Mouse (Mus musculus) hindbrain, embryonic 16.5 days (tissue): ENCODE results near the gene Frmd4b. TPM values are rescaled to one million over a fixed set of nuclear protein-coding genes. Genes with fewer than 3 reads are reported as not detected.

Source experiments
- ATAC-seq: fragments of 200-750 bp; cut with Nextera tagmentation; 2 replicates; pipeline ENCODE4 v1.8.0; 2017; ENCODE audit warnings: moderate TSS enrichment, moderate library complexity
- H3K27ac ChIP-seq: fragments of 300-500 bp; sonication (generic); 2 replicates; pipeline ENCODE4 v1.5.1; 2014; ENCODE audit warnings: low read depth, mild to moderate bottlenecking, control low read depth, low read length, moderate library complexity
- H3K27me3 ChIP-seq: fragments of 300-500 bp; sonication (generic); replicated peaks from 2 replicates; pipeline ENCODE4 v1.6.1; 2014; ENCODE audit warnings: low read length; ENCODE audit not compliant: control insufficient read depth, insufficient read depth
- H3K36me3 ChIP-seq: fragments of 300-500 bp; sonication (generic); 2 replicates; pipeline ENCODE4 v1.6.1; 2014; ENCODE audit warnings: mild to moderate bottlenecking, low read length, moderate library complexity, mixed read lengths; ENCODE audit not compliant: control insufficient read depth, insufficient read depth
- H3K4me1 ChIP-seq: fragments of 300-500 bp; sonication (generic); 2 replicates; pipeline ENCODE4 v1.6.1; 2014; ENCODE audit warnings: low read depth, low read length; ENCODE audit not compliant: control insufficient read depth, insufficient read depth
- H3K4me2 ChIP-seq: fragments of 300-500 bp; sonication (generic); 2 replicates; pipeline ENCODE4 v1.6.1; 2014; ENCODE audit warnings: mild to moderate bottlenecking, low read length, control low read depth, moderate library complexity
- H3K4me3 ChIP-seq: fragments of 300-500 bp; sonication (generic); 2 replicates; pipeline ENCODE4 v1.5.1; 2014; ENCODE audit warnings: mild to moderate bottlenecking, low read length, control low read depth, moderate library complexity
- H3K9ac ChIP-seq: fragments of 300-500 bp; sonication (generic); 2 replicates; pipeline ENCODE4 v1.6.1; 2014; ENCODE audit warnings: low read depth, mild to moderate bottlenecking, control low read depth, low read length, moderate library complexity
- H3K9me3 ChIP-seq: fragments of 300-500 bp; sonication (generic); 2 replicates; pipeline ENCODE4 v1.6.1; 2014; ENCODE audit warnings: mild to moderate bottlenecking, low read length, moderate library complexity; ENCODE audit not compliant: control insufficient read depth
- WGBS: fragments of 180-500 bp; shearing (Covaris S2); extraction: QIAGEN DNeasy Blood & Tissue Kit; methylation state at CpG from one replicate; pipeline ENCODE4 v1.1.7; 2014; 5-methylcytosine and 5-hydroxymethylcytosine counted together
- polyA plus RNA-seq: library from polyadenylated mRNA; unstranded; fragments of >200 nt; fragmentation: Nextera tagmentation; extraction: Ambion mirVana; gene quantifications from 2 replicates; pipeline ENCODE4 v1.2.1, GENCODE M21; 2015

The Frmd4b gene
- polyA plus RNA-seq, 1 experiment from 2014 or later: 15.8 TPM

DNA sequence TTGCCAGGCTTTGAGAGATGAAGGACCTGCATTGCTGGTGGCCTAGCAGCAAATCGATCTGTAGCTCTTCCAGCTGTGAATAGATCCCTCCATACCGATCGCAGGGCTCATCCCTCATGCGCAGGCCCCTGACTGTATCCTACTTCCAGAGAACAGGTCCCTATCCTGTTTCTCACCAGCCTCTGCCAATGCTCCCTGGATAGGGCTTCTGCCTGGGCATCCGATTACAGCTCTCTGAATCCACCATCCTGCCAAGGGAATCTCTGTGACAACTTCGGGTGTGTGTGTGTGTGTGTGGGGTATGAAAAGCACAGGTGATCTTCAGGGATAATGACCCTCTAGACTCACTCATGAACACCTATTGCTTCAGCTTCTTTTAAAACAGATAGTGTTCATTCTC, 216.9 kb downstream of the Frmd4b start:
- H3K9me3 ChIP-seq: no peaks in the 10 kb centered on the region
- H3K27me3 ChIP-seq: no peaks in the 10 kb centered on the region
- no peaks in the 10 kb centered on the region for H3K36me3 ChIP-seq
- H3K27ac ChIP-seq: no peak overlapping the region
- H3K4me2 ChIP-seq: no peak overlapping the region
- peaks cover 5% of the 10 kb centered on the region for H3K4me1 ChIP-seq
- H3K9ac ChIP-seq: no peak overlapping the region
- no peak for ATAC-seq
- H3K4me3 ChIP-seq: no peak overlapping the region
- WGBS: 92% methylated on average over 6 of the region's 6 CpGs

- Histone ChIP-seq H3K36me3 (no peaks in the 10 kb centered on the region), H3K4me1 (peaks cover 10% of the 10 kb centered on the region), H3K9me3 (no peaks in the 10 kb centered on the region), H3K9ac (no peak overlapping the region), H3K4me3 (no peak overlapping the region), H3K27me3 (no peaks in the 10 kb centered on the region), H3K4me2 (no peak overlapping the region), H3K27ac (no peak overlapping the region)
- no peak for ATAC-seq
- 72% methylated on average over 4 of the region's 4 CpGs for WGBS
These were observed 219.4 kb downstream of the Frmd4b start for GRCm38 (mm10) chr6:97397935-97398334.

- H3K9me3 ChIP-seq: no peaks in the 10 kb centered on the region
- H3K27me3 ChIP-seq: no peaks in the 10 kb centered on the region
- H3K4me3 ChIP-seq: no peak overlapping the region
- no peaks in the 10 kb centered on the region for H3K36me3 ChIP-seq
- WGBS: 41% methylated on average over 3 of the region's 3 CpGs
- H3K4me2 ChIP-seq: no peak overlapping the region
- H3K4me1 ChIP-seq: peaks cover 10% of the 10 kb centered on the region
- ATAC-seq: no peak; the same call in 1 of the 2 replicates
- H3K27ac ChIP-seq: no peak overlapping the region
- H3K9ac ChIP-seq: no peak overlapping the region
These were observed 220.4 kb downstream of the Frmd4b start for GRCm38 (mm10) chr6:97396957-97397354.

GRCm38 (mm10) chr6:97396351-97396956, 220.9 kb downstream of the Frmd4b start:
- no peak overlapping the region for H3K9ac ChIP-seq
- no peaks in the 10 kb centered on the region for H3K36me3 ChIP-seq
- H3K4me2 ChIP-seq: no peak overlapping the region
- ATAC-seq: peak; percentile 73
- H3K27me3 ChIP-seq: no peaks in the 10 kb centered on the region
- peaks cover 10% of the 10 kb centered on the region for H3K4me1 ChIP-seq
- 15% methylated on average over 9 of the region's 9 CpGs for WGBS
- H3K27ac ChIP-seq: peak overlapping the region; percentile 31; the same call in 1 of the 2 replicates
- no peaks in the 10 kb centered on the region for H3K9me3 ChIP-seq
- no peak overlapping the region for H3K4me3 ChIP-seq

DNA sequence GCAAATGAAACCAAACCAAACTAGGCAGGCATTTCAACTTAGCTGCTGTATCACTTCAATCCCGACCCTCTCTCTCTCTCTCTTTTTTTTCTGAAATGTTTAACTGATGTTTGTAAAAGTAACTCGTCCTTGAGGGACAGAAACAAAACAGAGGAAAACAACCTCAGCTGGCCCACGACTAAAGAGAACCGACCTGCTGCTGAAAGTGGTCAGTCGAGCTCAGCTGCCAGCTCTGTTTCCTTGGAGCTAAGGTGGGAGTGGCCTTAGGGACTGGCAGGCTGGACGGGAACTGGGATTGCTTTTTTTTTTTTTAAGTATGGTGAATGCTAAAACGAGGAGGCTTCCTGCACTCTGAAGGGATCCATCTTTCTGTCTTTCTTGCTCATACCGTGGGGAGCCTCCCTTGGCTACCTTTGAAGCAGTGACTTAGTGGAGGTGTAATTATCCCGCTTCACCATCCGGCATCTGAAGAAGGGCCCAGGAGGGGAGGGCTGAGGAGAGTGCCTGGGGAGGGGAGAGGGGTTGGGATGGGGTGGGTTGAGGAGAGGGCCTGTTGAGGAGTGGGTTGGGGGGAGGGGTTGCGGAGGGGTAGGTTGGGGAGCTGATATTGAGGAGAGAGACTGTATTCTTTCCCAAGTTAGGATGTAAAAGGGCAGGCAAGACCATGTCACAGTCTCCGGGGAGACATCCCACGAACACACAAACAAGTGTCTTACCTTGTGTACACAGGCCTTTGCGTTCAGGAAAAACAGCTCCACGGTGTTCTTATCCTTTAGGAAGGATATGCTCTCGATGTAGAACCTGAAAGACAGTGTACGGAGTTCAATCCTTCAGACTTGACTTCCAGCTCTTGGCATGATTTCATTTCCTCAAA, 221.6 kb downstream of the Frmd4b start:
- peak; percentile 71; the same call in 1 of the 2 replicates for ATAC-seq
- H3K4me2 ChIP-seq: no peak overlapping the region
- H3K27me3 ChIP-seq: no peaks in the 10 kb centered on the region
- H3K36me3 ChIP-seq: no peaks in the 10 kb centered on the region
- H3K9me3 ChIP-seq: no peaks in the 10 kb centered on the region
- peak overlapping the region; percentile 25; the same call in 1 of the 2 replicates for H3K27ac ChIP-seq
- no peak overlapping the region for H3K9ac ChIP-seq
- H3K4me1 ChIP-seq: peaks cover 10% of the 10 kb centered on the region
- no peak overlapping the region for H3K4me3 ChIP-seq
- 13% methylated on average over 17 of the region's 17 CpGs for WGBS

DNA sequence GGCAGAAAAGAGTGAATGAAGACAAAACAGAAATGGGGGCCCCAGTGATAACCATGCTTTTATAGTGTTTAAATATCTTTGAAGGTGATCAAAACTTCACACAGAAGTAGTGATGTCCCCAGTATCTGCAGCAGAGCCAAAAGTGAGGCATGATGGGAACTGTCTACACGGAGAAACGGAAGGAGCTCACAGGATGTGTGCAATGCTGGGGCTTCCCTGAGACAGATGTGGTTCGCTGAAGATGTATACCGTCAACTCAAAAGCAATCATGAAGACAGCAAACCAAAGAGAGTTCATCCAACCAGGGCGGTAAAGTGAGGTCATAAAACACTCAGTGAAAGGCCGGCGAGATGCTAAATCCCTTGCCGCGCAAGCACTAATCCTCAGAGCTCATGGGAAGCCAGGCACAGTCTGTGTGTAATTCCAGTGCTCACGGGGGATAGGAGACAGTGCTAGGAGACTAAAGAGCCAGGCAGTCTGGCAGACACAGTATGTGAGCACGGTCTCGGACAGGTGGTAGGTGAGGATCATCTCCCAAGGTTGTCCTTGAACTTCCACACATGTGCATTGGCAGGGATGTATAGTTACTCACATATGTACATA, 222.8 kb downstream of the Frmd4b start:
- Histone ChIP-seq H3K36me3 (no peaks in the 10 kb centered on the region), H3K9me3 (no peaks in the 10 kb centered on the region), H3K4me3 (no peak overlapping the region), H3K27ac (no peak overlapping the region), H3K27me3 (no peaks in the 10 kb centered on the region), H3K4me1 (peaks cover 10% of the 10 kb centered on the region), H3K4me2 (no peak overlapping the region), H3K9ac (no peak overlapping the region)
- ATAC-seq: 0 out of 2 replicates have a peak, but pooled peaks have one; percentile 16
- WGBS: 41% methylated on average over 12 of the region's 12 CpGs

GRCm38 (mm10) chr6:97392912-97393311, 224.4 kb downstream of the Frmd4b start:
- Histone ChIP-seq H3K4me1 (peaks cover 10% of the 10 kb centered on the region), H3K4me3 (no peak overlapping the region), H3K27ac (no peak overlapping the region), H3K27me3 (no peaks in the 10 kb centered on the region), H3K4me2 (no peak overlapping the region), H3K9ac (no peak overlapping the region), H3K36me3 (no peaks in the 10 kb centered on the region), H3K9me3 (no peaks in the 10 kb centered on the region)
- 75% methylated on average over 3 of the region's 3 CpGs for WGBS
- ATAC-seq: no peak

DNA sequence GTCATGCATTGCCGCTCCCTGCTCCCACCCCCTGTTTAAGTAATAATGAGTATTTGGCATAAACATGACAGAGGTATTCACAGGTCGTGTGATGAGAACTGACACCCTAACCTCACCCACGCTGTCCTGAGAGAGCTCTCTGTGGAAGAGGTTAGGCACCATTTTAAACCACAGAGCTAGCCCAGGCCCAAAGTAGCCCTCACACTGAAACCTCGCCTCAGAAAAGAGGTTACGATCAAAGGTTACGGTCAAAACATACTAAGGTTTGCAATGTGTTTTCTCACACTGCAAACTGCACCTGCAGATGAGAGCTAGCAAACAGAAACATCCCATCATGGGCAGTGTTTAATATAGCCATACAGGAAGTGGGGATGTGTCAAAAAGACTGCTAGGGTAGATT, 230.0 kb downstream of the Frmd4b start:
- no peaks in the 10 kb centered on the region for H3K9me3 ChIP-seq
- no peak for ATAC-seq
- WGBS: 87% methylated on average over 6 of the region's 6 CpGs
- H3K4me2 ChIP-seq: no peak overlapping the region
- H3K4me3 ChIP-seq: no peak overlapping the region
- H3K36me3 ChIP-seq: no peaks in the 10 kb centered on the region
- H3K27ac ChIP-seq: no peak overlapping the region
- H3K9ac ChIP-seq: no peak overlapping the region
- H3K27me3 ChIP-seq: no peaks in the 10 kb centered on the region
- no peaks in the 10 kb centered on the region for H3K4me1 ChIP-seq

DNA sequence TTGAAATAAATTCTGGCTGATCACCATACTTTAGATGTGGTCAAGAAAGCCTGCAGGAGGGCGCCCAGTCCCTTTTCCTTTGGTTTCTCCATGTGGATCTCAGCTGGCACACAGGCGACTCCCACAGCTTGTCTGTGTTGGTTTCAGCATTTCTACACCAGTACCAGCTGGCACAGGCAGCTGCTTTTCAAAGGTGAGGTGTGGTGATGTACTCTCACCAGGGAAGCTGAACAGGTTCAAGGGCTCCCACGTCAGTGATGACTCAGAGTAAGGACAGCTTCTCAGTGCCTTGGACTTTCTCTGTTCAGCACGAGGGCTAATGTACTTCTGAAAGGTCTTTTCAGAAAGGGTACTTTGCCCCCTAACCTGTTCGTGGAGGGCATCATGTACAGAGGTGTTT, 232.4 kb downstream of the Frmd4b start:
- no peak overlapping the region for H3K4me2 ChIP-seq
- no peaks in the 10 kb centered on the region for H3K36me3 ChIP-seq
- H3K4me1 ChIP-seq: no peaks in the 10 kb centered on the region
- H3K9me3 ChIP-seq: no peaks in the 10 kb centered on the region
- H3K4me3 ChIP-seq: no peak overlapping the region
- ATAC-seq: no peak
- H3K27ac ChIP-seq: no peak overlapping the region
- H3K27me3 ChIP-seq: no peaks in the 10 kb centered on the region
- 79% methylated on average over 5 of the region's 5 CpGs for WGBS
- H3K9ac ChIP-seq: no peak overlapping the region
